Mouse (Mus musculus): ENCODE measurements around the gene Pdzrn3.

GRCm38 (mm10) chr6:101327196-101327595, 50.5 kb downstream of the Pdzrn3 start:
- TF ChIP-seq CTCF (IDR thresholded peaks at IDR 0.05; ENCODE audit: low read depth, low read length) (no peak), GATA2 (IDR thresholded peaks at IDR 0.05; ENCODE audit: borderline replicate concordance, low read depth, low read length) (no peak), GATA1 (IDR thresholded peaks at IDR 0.05; ENCODE audit: borderline replicate concordance, low read length) (no peak), TAL1 (conservative IDR thresholded peaks at IDR 0.05; ENCODE audit: low read depth, low read length) (no peak)
